Mouse (Mus musculus): Measurements from ENCODE around the gene Snx11. TPM values are rescaled to one million over a fixed set of nuclear protein-coding genes. Genes with fewer than 3 reads are reported as not detected.

Gene Snx11
- polyA plus RNA-seq, 2 experiments from 2014 or later, result 15.4 to 21.8 TPM

Other genes with a start within 250 kb of the Snx11 start
- 10 to 100 TPM; 56.8 to 60.2 TPM for gene Cbx1, start 11.6 kb upstream of the Snx11 start, polyA plus RNA-seq (2017; shearing (Covaris generic))
- 10 to 100 TPM; 19.7 to 22.1 TPM for gene Nfe2l1, start 52.4 kb upstream of the Snx11 start, polyA plus RNA-seq (2017; shearing (Covaris generic))
- not detected for gene Copz2, start 72.3 kb upstream of the Snx11 start, polyA plus RNA-seq (2017; shearing (Covaris generic))
- 10 to 100 TPM; 86.7 to 92.1 TPM for gene Cdk5rap3, start 138.9 kb upstream of the Snx11 start, polyA plus RNA-seq (2017; shearing (Covaris generic))
- under 1 TPM in 1 of 2 experiments, not detected in 1; 0.15 TPM for gene Prr15l, start 150.5 kb upstream of the Snx11 start, polyA plus RNA-seq (2017; shearing (Covaris generic))
- gene Pnpo, start 166.4 kb upstream of the Snx11 start, polyA plus RNA-seq (2017; shearing (Covaris generic)), result 10 to 100 TPM; 25.6 to 33.4 TPM
- gene Sp2, start 205.4 kb upstream of the Snx11 start, polyA plus RNA-seq (2017; shearing (Covaris generic)), result 10 to 100 TPM; 22.5 to 26.6 TPM
- gene Sp6, start 235.8 kb upstream of the Snx11 start, polyA plus RNA-seq (2017; shearing (Covaris generic)), result not detected